Mouse (Mus musculus): ENCODE results near the gene Olfr9.

GRCm38 (mm10) chr10:129039796-129040195 lies 50.6 kb downstream of the Olfr9 start, which contains the start of gene Olfr764-ps1:
- TF ChIP-seq MXI1 (IDR thresholded peaks at IDR 0.05; ENCODE audit: low read depth, low read length) (no peak), CTCF (conservative IDR thresholded peaks at IDR 0.05 in 1 of 2, IDR thresholded peaks at IDR 0.05 in 1 of 2; ENCODE audit: low read depth in 2 of 2, low read length in 2 of 2) (no peak), IRF4 (IDR thresholded peaks at IDR 0.05; ENCODE audit: low read depth, low read length) (no peak), ZC3H11A (IDR thresholded peaks at IDR 0.05; ENCODE audit: low read depth, low read length) (no peak), EP300 (IDR thresholded peaks at IDR 0.05; ENCODE audit: low read length) (no peak), POLR2AphosphoS2 (IDR thresholded peaks at IDR 0.05; ENCODE audit: low read depth, low read length) (no peak), CHD2 (IDR thresholded peaks at IDR 0.05; ENCODE audit: low read length) (no peak), SMC3 (IDR thresholded peaks at IDR 0.05; ENCODE audit: low read depth, low read length) (no peak), MAFK (IDR thresholded peaks at IDR 0.05; ENCODE audit: insufficient replicate concordance, low read length) (no peak), POLR2A (IDR thresholded peaks at IDR 0.05; ENCODE audit: low read depth, low read length) (no peak), MEF2A (IDR thresholded peaks at IDR 0.05; ENCODE audit: borderline replicate concordance, low read depth, low read length) (no peak), MYC (IDR thresholded peaks at IDR 0.05; ENCODE audit: low read depth, low read length) (no peak), E2F4 (IDR thresholded peaks at IDR 0.05; ENCODE audit: insufficient replicate concordance, low read depth, low read length) (no peak), CHD1 (IDR thresholded peaks at IDR 0.05; ENCODE audit: low read depth, low read length) (no peak)

All from CH12.LX (cell line).